Mouse (Mus musculus) T-helper 2 cell (primary cell): Measurements from ENCODE around the gene Rrnad1.

Source experiments
- in situ Hi-C: fragments of 300-600 bp; cut with MboI, MseI; formaldehyde crosslinking; loops from one replicate; pipeline ENCODE4 v1.15.1; 2025; ENCODE audit warnings: high pct_unique_total_duplicates

The Rrnad1 gene

DNA sequence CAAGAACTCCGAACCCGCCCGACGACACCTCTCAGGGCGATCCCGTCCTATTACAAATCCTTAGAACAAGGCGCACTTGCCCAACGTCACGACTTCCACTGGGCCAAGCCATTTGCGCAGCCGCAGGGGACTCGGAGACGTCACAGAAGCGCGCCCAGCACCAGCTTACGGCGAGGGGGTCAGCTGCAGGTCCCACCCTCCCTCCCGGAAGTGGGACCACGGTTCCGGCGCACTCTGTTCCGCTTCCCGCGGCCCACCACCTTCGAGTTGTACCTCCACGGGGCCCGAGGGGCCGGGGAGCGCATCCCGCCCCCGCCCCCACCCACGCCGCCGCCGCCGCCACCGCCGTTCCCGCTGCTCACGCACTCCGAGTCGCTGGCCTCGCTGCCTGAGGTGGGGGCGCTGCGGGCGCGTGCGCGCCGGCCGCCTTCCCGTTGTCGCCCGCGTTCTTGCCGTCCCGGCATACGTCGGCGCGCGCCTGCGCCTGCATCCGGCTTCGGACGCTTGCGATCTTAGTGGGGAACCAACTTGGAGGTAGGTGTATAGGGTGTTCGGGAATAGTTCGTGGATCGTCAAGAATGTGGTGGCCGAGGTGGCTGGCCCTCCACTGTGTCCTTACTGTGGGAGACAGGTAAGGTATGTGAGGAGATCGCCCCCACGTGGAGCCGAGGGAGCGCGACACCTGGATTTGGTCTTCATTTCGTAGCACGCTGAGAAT lies at the start of gene Rrnad1, which contains the start of gene Isg20l2:
Gene Rrnad1 (minus strand): TSS at position 640 of the 718 bp plus-strand sequence.
Gene Isg20l2 (plus strand): TSS at position 237 of the 718 bp plus-strand sequence.
- in situ Hi-C loops = loop anchor here (25.0 kb wide), 1 partner anchor 782 kb away; the partner anchor contains the start of gene Rit1

DNA sequence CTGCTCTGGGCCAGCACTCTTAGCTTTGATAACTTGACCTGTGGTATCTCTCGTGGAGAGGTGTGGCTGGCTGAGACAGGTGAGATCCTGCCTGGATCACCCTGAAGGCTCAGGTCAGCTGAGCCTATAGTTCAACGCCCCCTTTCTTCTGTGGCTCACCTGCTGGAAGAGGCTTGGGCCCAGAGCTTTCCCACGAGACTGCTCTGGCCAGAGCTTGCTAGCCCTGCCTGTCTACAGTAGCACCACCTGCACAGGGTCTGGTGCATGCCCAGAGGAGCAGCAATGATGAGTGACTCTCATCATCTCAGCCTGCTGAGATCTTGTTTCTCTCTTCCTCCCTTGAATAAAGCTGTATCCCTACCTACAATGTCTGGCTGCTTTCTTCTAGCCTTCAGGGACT lies 49.6 kb upstream of the Rrnad1 start:
- in situ Hi-C loops = loop anchor here (5.0 kb wide), 1 partner anchor 38 kb away; no protein-coding TSS in a partner anchor

DNA sequence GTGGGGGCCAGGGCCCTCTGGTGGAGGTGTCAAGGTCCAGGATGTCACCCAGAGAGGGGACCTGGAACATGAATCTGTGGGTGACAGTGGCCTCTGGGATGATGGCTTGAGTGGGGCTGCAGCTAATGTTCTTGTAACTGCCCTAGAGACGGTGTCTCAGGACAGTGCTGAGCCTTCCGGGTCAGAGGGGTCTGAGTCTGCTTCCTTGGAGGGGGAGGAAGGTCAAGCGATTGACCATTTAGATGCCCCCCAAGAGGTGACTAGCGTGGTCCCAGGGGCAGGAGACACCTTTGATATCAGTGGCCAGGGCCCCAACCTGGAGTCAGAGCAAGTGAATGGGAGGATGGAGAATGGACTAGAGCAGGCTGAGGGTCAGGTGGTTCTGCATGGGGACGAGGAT lies 49.0 kb upstream of the Rrnad1 start:
- in situ Hi-C loops = no loop called here

DNA sequence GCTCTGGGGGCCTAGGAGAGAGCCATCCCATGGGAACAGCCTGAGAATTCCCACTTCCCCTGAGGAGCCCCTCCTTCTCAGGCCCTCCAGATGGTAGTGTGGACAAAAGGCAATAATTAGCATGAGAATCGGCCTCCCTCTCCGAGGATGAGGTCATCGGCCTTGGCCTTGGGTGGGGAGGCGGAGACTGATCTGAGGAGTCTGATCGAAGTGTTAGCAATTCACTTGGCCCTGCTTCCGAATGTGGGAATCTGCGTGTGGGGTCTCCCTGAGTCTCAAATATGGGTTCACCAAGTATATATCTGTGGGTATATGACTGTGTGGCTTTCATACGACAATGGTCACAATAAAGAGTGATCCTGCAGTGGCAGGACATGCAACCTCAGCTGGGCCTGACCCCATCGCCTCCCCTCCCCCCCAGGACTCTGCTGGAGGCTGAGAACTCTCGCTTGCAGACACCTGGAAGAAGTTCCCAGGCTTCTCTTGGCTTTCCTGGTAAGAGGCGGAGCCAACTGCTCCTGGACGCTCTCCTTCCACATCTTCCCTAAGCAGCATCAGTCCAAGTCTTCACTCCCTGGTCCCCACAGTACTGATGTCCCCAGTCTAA lies 44.0 kb upstream of the Rrnad1 start:
- in situ Hi-C loops = no loop called here

DNA sequence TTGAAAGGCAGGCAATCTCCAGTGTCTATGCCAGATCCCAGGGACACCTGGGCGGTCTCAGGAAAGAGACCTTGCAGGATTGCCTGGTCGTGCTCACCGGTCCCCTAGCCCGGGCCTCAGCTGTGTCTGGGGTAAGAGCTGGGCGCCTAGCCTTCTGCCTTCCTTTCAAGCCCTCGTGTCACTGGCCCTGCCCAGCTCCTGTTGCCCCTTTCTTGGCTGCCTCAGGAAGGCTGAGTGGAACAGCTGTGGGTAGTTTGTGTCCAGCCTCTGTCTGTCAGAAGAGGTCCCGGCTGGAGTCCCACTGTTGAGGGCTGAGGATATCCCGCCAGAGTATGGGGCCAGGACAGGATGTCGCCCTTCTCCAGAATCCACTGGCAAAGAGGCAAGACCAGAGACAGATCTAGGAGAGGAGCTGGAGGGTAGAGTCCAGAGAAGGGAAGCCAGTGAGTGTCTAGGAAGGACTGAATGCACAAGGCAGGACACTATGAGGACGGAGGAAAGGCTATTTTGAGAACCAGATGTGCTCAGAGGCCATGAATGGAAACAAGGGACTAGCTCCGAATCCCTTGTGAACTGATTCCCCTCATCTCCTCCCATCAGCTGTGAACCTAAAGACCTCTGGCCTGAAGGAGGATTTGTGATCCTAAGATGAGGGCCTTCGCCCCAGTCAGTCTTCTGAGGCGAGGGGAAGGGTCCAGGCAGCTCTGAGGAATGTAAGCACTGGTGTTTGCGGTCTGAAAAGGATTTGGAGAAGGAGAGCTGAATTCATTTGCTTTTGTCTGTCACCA lies 43.3 kb upstream of the Rrnad1 start:
- in situ Hi-C loops = no loop called here

DNA sequence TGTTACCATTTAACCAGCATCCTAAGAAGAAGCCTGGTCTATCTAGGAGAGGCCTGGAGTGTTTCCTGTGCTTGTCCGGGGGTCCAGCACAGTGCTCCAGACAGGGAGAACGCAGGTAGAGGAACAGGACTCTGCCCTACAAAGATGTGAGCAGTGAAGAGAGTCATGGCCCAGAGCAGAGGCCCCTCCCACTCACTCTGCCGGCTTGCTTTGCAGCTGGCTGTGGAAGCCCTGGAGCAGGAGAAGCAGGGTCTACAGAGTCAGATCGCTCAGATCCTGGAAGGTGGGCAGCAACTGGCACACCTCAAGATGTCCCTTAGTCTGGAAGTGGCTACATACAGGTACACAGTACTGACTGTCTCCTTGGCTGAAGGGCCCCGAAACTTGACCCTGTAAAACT lies 42.3 kb upstream of the Rrnad1 start:
- in situ Hi-C loops = no loop called here

DNA sequence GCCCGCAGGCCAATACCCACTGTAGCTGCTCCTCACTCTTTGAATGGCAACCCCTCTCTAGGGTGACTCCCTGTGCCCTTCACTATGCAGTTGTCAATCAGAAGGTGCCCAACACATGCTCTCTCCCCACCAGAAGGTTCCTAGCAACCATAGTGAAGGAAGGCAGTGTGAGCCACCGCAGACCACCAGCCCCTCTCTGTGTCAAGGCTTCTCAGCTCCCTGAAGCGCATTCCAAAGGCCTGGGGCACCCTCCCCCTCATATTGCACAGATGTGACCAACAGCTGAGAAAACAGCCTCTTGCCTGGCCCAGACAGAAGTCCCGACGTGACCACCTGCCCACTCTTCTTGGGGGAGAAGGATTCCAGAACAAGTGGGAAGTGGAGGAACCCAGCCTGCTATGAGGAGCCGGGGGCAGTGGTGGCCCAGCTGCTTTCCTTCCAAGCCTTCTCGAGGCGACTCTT lies 41.7 kb upstream of the Rrnad1 start:
- in situ Hi-C loops = no loop called here

DNA sequence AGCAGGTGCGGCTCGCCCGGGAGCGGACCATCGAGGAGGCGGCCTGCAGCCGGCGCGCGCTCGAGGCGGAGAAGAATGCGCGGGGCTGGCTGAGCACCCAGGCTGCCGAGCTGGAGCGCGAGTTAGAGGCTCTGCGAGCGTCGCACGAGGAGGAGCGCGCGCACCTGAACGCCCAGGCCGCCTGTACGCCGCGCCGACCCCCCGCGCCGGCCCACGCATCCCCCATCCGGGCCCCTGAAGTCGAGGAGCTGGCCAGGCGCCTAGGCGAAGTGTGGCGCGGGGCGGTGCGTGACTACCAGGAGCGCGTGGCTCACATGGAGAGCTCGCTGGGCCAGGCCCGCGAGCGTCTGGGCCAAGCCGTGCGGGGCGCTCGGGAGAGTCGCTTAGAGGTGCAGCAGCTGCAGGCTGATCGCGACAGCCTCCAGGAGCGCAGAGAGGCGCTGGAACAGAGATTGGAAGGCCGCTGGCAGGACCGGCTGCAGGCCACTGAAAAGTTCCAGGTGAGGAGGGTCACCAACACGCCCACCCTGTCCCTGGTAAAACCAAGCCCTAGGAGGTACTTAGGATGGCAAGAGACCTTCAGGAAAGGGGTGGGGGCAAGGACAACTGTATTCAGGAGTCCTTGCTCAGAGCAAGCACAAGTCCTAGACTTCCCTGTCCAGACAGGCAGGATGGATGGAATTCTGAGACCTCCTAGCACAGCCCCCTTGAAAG lies 41.1 kb upstream of the Rrnad1 start:
- in situ Hi-C loops = no loop called here

DNA sequence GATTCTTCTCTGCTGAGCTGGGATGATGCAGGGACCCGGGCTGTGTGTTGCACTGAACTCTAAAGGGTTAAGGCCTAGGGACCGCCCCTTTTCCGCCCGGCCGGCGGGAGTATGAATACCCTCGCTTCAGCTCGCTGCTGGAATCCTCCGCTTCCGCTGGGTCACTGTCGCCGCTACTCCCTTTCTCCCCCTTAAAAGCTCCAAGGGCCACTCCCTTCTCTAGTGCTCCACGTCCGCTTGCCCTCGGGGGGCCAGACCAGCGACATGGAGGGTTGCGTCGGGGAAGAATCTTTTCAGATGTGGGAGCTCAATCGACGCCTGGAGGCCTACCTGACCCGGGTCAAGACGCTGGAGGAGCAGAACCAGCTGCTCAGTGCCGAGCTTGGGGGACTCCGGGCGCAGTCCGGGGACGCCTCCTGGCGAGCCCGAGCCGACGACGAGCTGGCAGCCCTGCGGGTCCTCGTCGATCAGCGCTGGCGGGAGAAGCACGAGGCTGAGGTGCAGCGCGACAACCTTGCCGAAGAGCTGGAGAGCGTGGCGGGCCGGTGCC lies 40.5 kb upstream of the Rrnad1 start, which contains the start of gene Nes:
Gene Nes (plus strand): TSS at position 140 of the 550 bp plus-strand sequence.
- in situ Hi-C loops = no loop called here

DNA sequence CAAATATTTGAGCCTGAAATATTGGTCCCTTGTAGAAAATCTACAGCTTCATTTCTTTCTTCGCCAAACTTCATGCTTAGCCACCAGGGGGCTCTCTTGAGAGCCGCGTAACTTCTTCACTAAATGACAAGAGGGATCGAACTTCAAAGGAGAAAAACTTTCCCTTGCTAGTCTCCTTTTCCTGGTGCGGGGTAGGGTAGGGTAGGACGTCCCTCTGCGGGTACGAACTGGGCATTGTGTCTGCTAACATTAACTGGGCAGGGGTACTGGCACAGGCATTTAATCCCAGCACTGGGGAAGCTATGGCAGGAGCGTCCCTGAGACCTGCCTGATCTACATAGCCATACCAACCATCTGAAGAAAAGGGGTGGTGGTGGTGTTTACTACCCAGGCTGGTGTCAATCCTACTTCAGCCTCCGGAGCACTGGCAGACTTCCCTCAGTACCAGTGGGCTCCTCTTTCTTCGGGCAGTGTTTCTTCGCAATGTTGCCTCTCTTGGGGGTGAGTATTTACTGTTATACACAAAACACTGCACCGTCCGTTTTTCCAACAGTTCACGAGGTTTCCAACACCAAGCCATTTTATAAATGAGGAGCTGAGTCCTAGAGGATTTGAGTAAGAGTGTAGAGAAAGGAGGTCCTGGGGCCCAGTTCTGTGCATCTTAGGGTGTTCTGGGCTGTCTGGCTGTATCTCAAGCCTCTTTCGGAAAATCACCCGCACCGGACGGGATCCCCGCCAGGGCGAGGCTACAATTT lies 39.8 kb upstream of the Rrnad1 start:
- in situ Hi-C loops = no loop called here

DNA sequence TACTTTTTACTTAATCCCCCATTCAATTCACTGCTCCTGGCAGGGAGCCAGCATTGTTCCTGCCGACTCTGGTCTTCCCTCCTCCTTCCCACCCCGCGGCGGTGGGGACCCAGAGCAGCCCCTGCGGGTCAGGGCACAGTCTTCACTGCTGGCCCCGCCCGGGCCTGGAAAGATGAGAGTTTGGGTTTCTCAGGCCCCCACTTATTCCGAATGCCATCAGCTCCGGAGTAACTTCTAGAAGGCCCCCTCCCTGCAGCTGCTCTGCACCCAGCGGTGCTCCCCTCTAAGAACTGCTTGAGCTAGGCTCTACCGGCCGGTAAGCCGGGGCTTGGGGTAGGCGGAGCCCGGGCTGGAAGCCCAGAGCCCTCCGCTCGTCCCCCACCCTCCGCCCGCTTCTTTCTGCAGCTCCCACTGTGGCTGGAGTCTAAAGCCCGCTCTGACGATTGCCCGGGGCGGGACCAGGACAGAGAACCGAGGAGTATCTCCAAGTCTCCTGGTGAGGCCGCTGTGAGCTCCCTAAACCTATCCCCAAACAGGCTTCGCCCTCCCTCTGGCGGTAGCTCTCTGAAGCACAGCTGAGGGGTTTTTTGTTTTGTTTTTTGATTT lies 30.2 kb upstream of the Rrnad1 start:
- in situ Hi-C loops = no loop called here

DNA sequence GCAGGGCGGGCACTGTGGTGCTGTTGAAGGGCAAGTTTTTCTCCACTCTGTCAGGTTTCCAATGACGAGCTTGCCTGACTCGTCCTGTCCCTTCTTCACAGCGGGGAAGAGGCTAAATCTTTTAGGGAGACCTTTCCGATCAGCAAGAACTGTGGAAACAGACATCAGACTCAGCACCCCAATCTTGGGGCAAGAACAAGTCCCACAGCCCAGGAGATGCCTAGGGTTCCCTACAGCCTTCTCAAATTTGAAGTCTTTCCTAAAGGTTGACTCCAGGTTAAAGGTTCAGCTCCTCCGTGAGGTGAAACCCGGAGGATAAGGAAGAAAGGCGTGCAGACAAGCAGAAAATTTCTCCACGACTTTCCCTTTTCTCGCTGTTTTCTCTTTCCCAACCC lies 29.7 kb upstream of the Rrnad1 start:
- in situ Hi-C loops = no loop called here

DNA sequence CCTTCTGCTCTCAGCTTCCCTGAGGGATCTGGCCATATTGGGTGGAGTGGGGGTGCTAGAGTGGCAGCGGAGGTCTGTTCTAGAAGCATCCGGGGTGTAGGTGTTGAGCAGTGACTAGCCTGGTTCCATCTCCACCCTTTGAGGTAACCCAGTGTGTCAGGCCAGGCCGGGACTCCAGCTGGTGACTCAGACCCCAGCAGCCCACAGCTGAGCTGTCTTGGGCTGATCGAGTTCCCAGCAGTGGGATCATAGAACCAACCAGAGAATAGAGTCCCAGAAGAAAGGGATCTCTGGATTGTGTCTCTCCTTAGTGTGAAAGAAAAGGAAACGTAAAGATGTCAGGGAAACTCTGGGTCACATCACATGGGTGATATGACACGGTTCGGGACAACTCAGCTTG lies 28.9 kb upstream of the Rrnad1 start:
- in situ Hi-C loops = no loop called here

DNA sequence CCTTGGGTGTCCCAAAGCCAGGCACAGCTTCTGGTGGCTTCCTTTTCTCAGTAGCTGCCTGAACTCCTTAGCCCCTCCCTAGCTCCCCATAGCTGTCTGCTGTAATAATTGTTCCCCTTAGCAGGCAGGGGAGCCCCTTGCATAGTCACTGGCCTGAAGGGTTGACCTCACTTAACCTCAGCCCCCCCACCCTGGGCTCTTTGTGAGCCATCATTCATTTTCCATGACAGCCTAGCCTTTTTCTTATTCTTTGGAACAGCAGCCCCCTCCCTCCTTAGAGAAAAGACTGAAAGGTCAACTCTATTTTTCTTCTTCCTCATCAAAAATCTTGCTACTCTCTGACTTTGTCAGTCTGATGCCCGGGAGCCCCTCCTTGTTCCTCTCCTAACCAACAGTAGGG lies 28.4 kb upstream of the Rrnad1 start:
- in situ Hi-C loops = no loop called here

DNA sequence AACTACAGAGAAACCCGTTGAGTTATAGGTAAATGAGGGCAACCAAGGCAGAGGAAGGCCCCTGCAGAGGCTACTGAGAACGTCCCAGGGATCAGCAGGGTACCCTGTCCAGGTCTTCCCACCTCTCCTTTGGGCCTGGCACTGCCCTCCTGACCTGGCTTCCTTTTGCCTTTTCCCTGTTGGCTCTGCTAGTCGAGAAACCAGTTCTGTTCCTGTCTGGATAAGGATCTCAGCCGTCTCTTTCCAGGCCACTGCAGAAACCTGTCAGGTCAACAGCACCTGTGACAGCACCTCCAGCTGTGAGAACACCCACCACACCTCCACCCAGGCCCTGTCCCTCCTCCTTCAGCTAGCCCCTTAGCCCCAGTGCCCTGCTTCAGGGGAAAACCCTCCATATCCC lies 28.0 kb upstream of the Rrnad1 start:
- in situ Hi-C loops = no loop called here

DNA sequence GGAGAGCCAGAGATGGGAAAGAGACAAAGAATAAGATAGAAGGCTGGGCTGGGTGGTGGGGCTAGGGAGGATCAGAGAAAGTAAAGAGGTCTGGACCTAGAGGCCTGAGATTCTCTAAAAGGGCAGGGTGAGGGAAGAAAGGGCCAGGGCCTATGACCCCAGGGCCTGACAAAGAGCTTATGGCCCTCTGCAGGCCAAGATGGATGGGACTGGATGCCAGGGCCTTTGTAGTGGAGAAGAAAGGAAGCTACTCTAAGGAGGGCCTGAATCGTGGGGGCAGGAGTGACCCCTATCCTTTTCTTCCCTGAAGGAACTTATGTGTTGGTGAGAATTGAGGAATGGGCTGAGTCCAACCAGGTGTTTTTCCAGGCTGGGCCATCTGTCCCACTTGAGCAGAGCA lies 27.5 kb upstream of the Rrnad1 start:
- in situ Hi-C loops = no loop called here

DNA sequence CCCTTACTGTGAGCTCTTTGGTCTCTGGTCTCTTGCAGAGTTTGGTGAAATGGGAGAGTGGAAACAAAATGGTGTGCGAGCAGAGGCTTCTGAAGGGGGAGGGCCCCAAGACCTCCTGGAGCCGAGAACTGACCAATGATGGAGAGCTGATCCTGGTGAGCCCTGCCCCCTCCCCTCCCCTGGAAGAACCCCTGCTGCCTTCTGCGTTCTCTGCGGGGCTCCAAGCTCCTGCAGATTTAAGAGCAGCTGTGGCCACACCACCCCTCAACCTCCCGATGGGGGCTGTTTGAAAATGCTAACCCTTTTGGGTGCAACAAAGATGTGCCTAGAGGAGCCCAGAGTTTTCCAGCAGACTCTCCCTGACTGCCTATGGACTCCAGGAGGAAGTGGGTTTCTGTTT lies 21.9 kb upstream of the Rrnad1 start:
- in situ Hi-C loops = no loop called here

DNA sequence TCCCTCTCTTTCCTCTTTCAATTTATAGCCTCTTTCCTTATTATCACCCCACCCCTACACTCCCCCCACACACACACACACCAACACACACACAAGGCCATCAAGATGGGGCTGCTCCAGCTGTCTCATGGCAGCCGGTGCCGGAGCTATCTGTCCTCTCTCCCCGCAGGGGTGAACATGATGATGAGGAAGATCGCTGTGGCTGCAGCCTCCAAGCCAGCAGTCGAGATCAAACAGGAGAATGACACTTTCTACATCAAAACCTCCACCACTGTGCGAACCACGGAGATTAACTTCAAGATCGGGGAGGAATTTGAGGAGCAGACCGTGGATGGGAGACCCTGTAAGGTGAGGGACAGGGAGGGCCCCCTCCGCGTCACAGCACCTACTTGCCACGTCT lies 21.4 kb upstream of the Rrnad1 start:
- in situ Hi-C loops = no loop called here

DNA sequence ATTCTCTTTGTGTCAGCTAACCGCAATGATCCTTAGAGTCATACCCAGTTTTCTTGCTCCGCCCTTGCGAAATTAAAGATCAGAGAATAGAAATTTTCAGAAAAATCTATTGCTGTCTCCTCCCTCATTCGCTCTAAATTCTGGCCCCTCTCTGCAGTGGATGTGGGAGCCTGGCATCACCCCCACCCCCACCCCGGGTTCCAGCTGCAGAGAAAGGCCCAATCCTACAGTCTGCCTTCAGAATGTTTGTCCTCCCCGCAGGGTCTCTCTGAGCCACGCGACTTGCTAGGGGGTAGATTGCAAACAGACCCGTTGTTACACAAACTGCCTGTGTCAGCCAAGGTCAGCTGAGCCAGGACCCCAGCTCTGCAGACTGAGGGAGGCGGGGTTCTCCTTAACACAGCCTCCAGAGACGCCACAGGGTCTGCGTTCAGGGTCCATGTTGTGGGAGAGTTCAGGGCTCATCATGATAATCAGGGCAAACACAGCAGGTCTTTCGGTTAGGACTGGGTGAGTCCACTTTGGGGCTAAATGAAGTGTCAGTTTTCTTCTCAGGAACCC lies 19.5 kb upstream of the Rrnad1 start:
- in situ Hi-C loops = loop anchor here (25.0 kb wide), 1 partner anchor 762 kb away; the partner anchor contains the start of gene Rit1
